ENCODE assay signal across 13 mouse cellular contexts in the genomic region with DNA sequence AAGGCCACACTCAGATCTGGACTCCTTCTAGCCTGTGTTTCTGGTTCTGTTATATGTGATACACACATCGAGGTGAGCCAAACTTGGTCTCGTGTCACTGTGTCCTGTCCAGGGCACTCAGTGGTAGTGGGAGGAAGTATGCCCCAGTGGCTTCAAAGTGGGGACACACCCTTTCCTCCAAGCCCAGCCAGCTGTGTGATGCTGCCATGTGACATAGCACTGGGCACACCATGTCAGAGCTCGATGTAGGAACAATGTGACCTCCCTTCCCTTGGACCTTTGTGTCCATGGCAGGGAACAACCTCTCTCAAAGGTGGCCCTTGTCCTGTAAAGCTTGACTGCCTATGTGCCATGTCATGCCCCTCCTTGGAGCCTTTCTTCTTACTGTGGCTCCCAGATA. TPM values are rescaled to one million over a fixed set of nuclear protein-coding genes. Genes with fewer than 3 reads are reported as not detected.
DNase-seq lines count a peak whose midpoint lies in the region; ATAC-seq lines count a peak whose summit lies in the region.
"Had no signal": no experiment of that assay in that cellular context is flagged by ENCODE, and none has a peak within 500 bp of the region (broad histone marks: within the 10 kb centered on the region; RNA-seq: fewer than 3 reads in every experiment).

No protein-coding gene starts in this region.

- H3K9ac ChIP-seq in heart, embryonic 13.5 days = no peak overlapping the region
- H3K9ac ChIP-seq in lung, embryonic 16.5 days (ENCODE audit: low read length) = no peak overlapping the region
- H3K9ac ChIP-seq in intestine, embryonic 16.5 days (ENCODE audit: low read depth, low read length) = no peak overlapping the region
- no peak overlapping the region for H3K9ac ChIP-seq in midbrain, embryonic 16.5 days (ENCODE audit: low read depth, low read length)
- H3K9ac ChIP-seq: liver, embryonic 15.5 days had no signal

- no peak; the same call in 1 of the 2 replicates for ATAC-seq in heart, embryonic 13.5 days (ENCODE audit: extremely low read depth, insufficient number of reproducible peaks, low FRiP score, low TSS enrichment)
- ATAC-seq in lung, embryonic 16.5 days (ENCODE audit: low read depth) = no peak
- ATAC-seq in intestine, embryonic 16.5 days = peak; percentile 19
- no peak for ATAC-seq in midbrain, embryonic 16.5 days

- H3K9me3 ChIP-seq in heart, embryonic 13.5 days = no peaks in the 10 kb centered on the region
- no peaks in the 10 kb centered on the region for H3K9me3 ChIP-seq in lung, embryonic 16.5 days (ENCODE audit: control insufficient read depth, low read length)
- H3K9me3 ChIP-seq in intestine, embryonic 16.5 days (ENCODE audit: control insufficient read depth, low read length) = no peaks in the 10 kb centered on the region
- H3K9me3 ChIP-seq in midbrain, embryonic 16.5 days (replicated peaks; ENCODE audit: control insufficient read depth, low read length, poor library complexity, severe bottlenecking) = no peaks in the 10 kb centered on the region
- H3K9me3 ChIP-seq: liver, embryonic 15.5 days had no signal

- no peak overlapping the region for H3K4me3 ChIP-seq in heart, embryonic 13.5 days
- no peak overlapping the region for H3K4me3 ChIP-seq in lung, embryonic 16.5 days (ENCODE audit: low read length)
- no peak overlapping the region for H3K4me3 ChIP-seq in intestine, embryonic 16.5 days (ENCODE audit: low read length)
- H3K4me3 ChIP-seq in midbrain, embryonic 16.5 days (ENCODE audit: low read depth, low read length) = no peak overlapping the region
- H3K4me3 ChIP-seq: liver, embryonic 15.5 days had no signal

- peaks cover 23% of the 10 kb centered on the region for H3K4me1 ChIP-seq in heart, embryonic 13.5 days
- H3K4me1 ChIP-seq in lung, embryonic 16.5 days (replicated peaks; ENCODE audit: control insufficient read depth, insufficient read depth, low read length) = peaks cover 25% of the 10 kb centered on the region
- H3K4me1 ChIP-seq in intestine, embryonic 16.5 days (ENCODE audit: control insufficient read depth, insufficient read depth, low read length) = peaks cover 14% of the 10 kb centered on the region
- H3K4me1 ChIP-seq in midbrain, embryonic 16.5 days (ENCODE audit: control insufficient read depth, insufficient read depth, low read length) = no peaks in the 10 kb centered on the region
- H3K4me1 ChIP-seq: liver, embryonic 15.5 days had no signal

- 70% methylated on average over 3 of the region's 3 CpGs for WGBS in heart, embryonic 13.5 days
- 65% methylated on average over 3 of the region's 3 CpGs for WGBS in lung, embryonic 16.5 days
- 75% methylated on average over 3 of the region's 3 CpGs for WGBS in intestine, embryonic 16.5 days
- WGBS in midbrain, embryonic 16.5 days = 93% methylated on average over 3 of the region's 3 CpGs

- 0 out of 2 replicates have a peak overlapping the region, but pooled peaks have one; percentile 20 for H3K27ac ChIP-seq in heart, embryonic 13.5 days (replicated peaks)
- peak overlapping the region; percentile 86 for H3K27ac ChIP-seq in lung, embryonic 16.5 days (ENCODE audit: low read length)
- no peak overlapping the region for H3K27ac ChIP-seq in intestine, embryonic 16.5 days (ENCODE audit: low read length)
- H3K27ac ChIP-seq in midbrain, embryonic 16.5 days (ENCODE audit: low read length) = no peak overlapping the region
- H3K27ac ChIP-seq: liver, embryonic 15.5 days had no signal

- H3K27me3 ChIP-seq in heart, embryonic 13.5 days (replicated peaks) = no peaks in the 10 kb centered on the region
- H3K27me3 ChIP-seq in lung, embryonic 16.5 days (ENCODE audit: control insufficient read depth, insufficient read depth, low read depth, low read length) = no peaks in the 10 kb centered on the region
- H3K27me3 ChIP-seq in intestine, embryonic 16.5 days (replicated peaks; ENCODE audit: control insufficient read depth, insufficient read depth, low read length) = no peaks in the 10 kb centered on the region
- no peaks in the 10 kb centered on the region for H3K27me3 ChIP-seq in midbrain, embryonic 16.5 days (ENCODE audit: control insufficient read depth, insufficient read depth, low read depth, low read length)
- H3K27me3 ChIP-seq: liver, embryonic 15.5 days had no signal

- H3K36me3 ChIP-seq in heart, embryonic 13.5 days = no peaks in the 10 kb centered on the region
- H3K36me3 ChIP-seq in lung, embryonic 16.5 days (ENCODE audit: control insufficient read depth, insufficient read depth, low read length) = no peaks in the 10 kb centered on the region
- H3K36me3 ChIP-seq in intestine, embryonic 16.5 days (ENCODE audit: control insufficient read depth, insufficient read depth, low read length) = no peaks in the 10 kb centered on the region
- H3K36me3 ChIP-seq in midbrain, embryonic 16.5 days (ENCODE audit: control insufficient read depth, insufficient read depth, low read length) = no peaks in the 10 kb centered on the region
- H3K36me3 ChIP-seq: liver, embryonic 15.5 days had no signal

- no peak for DNase-seq in heart, adult 8-10 months (ENCODE audit: low spot score)
- no peak for DNase-seq in lung, postnatal 14 days
- peak; percentile 11 for DNase-seq in spleen, adult 12 weeks (ENCODE audit: low spot score)
- DNase-seq in cerebellum, postnatal 4 days (ENCODE audit: low spot score in 2 of 2) = no peak
- DNase-seq: cerebellum, adult 11-12 months; right cerebral cortex, postnatal 4 days had no signal

- H3K4me2 ChIP-seq in heart, embryonic 13.5 days = no peak overlapping the region
- H3K4me2 ChIP-seq in lung, embryonic 16.5 days (ENCODE audit: low read depth, low read length) = no peak overlapping the region
- no peak overlapping the region for H3K4me2 ChIP-seq in intestine, embryonic 16.5 days (ENCODE audit: low read depth, low read length)
- H3K4me2 ChIP-seq in midbrain, embryonic 16.5 days (ENCODE audit: low read length) = no peak overlapping the region
- H3K4me2 ChIP-seq: liver, embryonic 15.5 days had no signal

RNA-seq across cellular contexts. Expression of a gene that starts 54.5 kb away (rescaled TPM):
- polyA plus RNA-seq in heart, embryonic 13.5 days (2015; fragmentation: Nextera tagmentation; extraction: Ambion mirVana) = not detected in 2 replicates
- not detected for total RNA-seq in heart, adult 8-10 months (2022)
- 0.24 and 0.39 TPM in 2 replicates for polyA plus RNA-seq in lung, embryonic 16.5 days (2015; fragmentation: Nextera tagmentation; extraction: Ambion mirVana)
- not detected in 2 replicates for polyA plus RNA-seq in intestine, embryonic 16.5 days (2015; fragmentation: Nextera tagmentation; extraction: Ambion mirVana)
- polyA plus RNA-seq in midbrain, embryonic 16.5 days (2015; fragmentation: Nextera tagmentation; extraction: Ambion mirVana) = not detected in 2 replicates
- total RNA-seq: layer of hippocampus, postnatal 10 days had no signal
- polyA plus RNA-seq: heart, embryonic 14.5 days; liver, embryonic 15.5 days had no signal

Comparison
In these comparisons a context has a peak if more than half of its experiments do, and no peak if none do; other contexts are left out.
1. H3K27ac ChIP-seq: peak in heart, embryonic 13.5 days (single experiment) and lung, embryonic 16.5 days (single experiment); none in intestine, embryonic 16.5 days (single experiment) and midbrain, embryonic 16.5 days (single experiment).